Mouse (Mus musculus): ENCODE results near the gene Fam92b.

Fam92b gene

DNA sequence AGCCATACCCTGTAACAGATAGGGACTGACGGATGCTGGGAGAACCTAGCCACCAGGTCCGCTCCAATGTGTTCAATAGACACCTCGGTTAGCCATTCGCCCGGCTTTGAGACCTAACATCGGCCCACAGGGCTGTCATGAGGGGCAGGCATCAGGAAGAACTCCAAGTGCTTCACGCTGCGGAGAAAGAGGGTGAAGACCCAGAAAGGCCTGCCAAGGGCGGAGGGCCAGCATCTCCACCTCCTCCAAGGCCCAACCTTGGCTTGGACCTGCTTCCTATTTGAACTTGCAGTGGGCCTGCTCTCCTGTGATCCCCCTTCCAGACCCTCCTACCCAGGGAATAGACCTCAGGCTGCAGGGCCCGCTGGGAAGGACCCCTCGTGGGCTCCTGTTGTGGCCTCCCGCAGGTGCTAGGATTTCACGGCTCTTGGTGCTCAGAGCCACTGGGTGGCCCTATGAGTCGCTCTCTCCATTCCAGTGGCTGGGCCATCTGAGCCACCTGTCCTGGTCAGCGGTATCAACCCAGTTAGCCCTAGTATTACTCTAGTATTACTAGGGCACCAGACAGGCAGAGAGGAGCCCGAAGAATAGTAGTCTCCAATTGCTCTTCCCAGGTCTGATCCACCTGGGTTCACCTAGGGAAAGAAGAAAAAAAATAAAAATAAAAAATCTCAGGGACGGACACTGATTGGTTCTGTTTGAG is 13.0 kb upstream of the Fam92b start:
- 87% methylated on average over 17 of the region's 17 CpGs for WGBS

DNA sequence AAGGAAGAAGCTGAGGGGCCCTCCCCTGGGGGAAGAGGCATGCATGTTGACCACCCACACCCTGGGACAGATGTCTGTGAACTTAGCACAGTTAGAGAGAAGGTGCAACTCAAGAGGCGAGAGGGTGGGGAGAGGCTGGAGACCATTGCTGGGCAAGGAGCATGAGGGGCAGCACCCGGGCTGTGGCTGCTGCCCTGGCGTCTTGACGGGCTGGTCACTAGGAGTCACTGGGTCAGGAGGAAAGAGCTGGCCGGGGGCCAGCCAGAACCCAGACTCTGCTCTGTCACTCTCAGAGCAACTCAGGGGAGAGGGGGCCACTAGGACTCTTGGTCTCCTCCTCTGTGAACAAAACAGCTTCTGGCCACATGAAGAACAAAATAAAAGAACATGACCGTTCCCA is 12.2 kb upstream of the Fam92b start:
- WGBS, result 65% methylated on average over 6 of the region's 6 CpGs

- WGBS, result 75% methylated on average over 6 of the region's 6 CpGs
Observed at GRCm38 (mm10) chr8:120188510-120188909, 11.2 kb upstream of the Fam92b start.

DNA sequence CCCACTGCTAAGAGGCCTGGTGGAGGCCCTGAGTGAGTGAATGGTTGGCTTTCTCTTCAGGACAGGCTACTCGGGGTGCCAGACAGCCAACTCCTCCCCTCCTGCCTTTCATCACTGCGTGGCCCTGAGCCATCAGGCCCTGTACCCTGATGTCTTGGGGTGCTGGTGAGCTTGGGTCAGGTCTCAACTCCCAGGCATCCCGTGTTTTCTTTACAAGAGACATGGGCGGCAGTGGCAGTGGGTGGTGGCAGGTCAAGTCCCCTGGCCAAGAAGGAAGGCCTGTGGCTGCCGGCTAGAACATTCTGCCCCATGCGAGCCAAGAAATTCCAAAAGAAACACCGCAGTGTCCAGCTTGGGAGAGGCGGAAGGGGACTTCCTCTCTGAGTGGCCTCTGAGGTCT is 9.2 kb upstream of the Fam92b start:
- 56% methylated on average over 8 of the region's 8 CpGs for WGBS

DNA sequence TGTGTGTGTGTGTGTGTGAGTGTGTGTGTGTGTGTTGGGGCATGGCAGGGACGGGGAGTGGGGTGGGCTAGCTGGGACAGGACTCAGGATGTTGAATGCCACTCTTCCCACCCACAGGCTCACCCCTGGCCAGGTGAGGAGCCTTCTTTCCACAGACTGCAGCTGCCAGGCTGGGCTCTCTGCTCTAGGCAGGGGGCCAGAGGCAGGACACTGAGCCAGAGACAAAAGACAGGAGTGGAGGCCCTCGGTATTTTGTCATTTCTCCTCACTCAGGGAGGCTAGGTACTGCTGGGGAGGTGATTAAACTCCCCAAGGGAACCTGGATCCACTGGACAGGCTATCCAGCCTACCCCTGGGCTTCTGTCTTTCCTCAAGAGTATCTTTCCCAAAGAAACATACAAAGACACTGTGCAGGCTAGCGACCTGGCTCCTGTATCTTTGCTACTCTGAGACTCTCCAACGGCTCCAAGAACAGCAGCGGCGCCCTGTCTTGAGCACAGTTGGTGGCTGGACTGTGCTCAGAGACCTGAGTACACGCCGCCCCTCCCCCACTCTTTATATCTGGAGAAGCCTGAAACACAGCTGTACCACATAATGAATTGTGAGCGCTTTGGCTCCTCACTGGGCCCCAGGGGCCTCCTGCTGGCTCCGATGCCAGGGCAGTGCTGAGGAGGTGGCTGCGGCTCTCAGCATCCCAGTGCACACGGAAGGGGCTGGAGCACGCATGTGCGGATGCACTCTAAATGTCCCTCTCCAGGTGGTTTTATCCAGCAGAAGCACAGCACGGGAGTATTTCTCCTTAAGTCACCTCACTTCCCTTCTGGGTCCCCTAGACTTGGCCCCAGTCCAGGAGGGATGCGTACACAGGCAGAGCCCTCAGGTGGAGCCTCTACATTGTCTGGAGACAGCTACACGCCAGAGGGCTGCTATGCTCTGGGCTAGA is 7.9 kb upstream of the Fam92b start:
- 43% methylated on average over 17 of the region's 17 CpGs for WGBS

DNA sequence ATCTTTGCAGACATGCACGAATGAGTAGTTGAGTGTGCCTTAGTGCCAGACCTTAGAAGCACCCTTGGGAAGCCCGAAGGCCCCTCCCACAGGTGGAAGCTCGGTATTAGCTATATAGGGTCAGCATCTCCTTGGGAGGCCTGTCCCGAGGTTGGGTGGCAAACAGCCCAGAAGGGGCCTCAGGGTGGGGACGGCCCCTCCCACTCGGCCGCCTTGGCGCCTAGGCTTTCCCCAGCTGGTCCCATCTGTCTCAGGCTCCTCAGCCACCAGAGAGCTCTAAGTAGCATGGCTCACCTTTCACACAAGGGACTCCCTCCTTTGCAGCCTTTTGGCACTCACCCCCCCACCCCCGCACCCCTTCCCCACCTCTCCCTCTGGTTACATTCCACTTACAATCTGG is 7.1 kb upstream of the Fam92b start:
- 61% methylated on average over 9 of the region's 9 CpGs for WGBS

GRCm38 (mm10) chr8:120181861-120182414 is 4.7 kb upstream of the Fam92b start:
- 90% methylated on average over 4 of the region's 4 CpGs for WGBS

- WGBS, result 90% methylated on average over 5 of the region's 5 CpGs
Observed at GRCm38 (mm10) chr8:120181274-120181673, 4.0 kb upstream of the Fam92b start.

- 64% methylated on average over 7 of the region's 7 CpGs for WGBS
Observed at GRCm38 (mm10) chr8:120180445-120180970, 3.2 kb upstream of the Fam92b start.

DNA sequence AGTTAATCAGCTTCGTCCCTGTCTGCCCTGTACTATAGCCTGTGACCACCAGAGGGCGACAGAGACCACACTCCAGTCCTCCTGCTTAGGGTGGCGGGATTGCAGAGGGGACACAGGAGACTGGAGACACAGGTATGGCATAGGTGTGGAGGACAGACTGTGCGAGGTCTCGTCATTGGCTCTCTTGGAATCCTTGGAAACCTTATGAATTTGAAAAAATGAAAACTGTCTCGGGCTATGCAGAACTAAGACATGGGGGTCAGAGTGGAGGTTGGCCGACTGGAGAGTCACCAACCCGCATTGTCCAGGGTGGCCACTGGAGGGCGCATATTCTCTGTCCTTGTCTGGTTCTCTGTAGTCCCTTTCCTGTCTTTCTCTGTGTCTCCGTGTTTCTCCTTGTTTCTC is 1.8 kb upstream of the Fam92b start:
- under 1% methylated on average over 10 of the region's 10 CpGs for WGBS

GRCm38 (mm10) chr8:120178124-120178514 is 853 bp upstream of the Fam92b start:
- 18% methylated on average over 10 of the region's 10 CpGs for WGBS

GRCm38 (mm10) chr8:120176605-120177004 is 661 bp downstream of the Fam92b start:
- 54% methylated on average over 4 of the region's 4 CpGs for WGBS

- 48% methylated on average over 18 of the region's 18 CpGs for WGBS
Observed at GRCm38 (mm10) chr8:120174606-120175005, 2.7 kb downstream of the Fam92b start.

DNA sequence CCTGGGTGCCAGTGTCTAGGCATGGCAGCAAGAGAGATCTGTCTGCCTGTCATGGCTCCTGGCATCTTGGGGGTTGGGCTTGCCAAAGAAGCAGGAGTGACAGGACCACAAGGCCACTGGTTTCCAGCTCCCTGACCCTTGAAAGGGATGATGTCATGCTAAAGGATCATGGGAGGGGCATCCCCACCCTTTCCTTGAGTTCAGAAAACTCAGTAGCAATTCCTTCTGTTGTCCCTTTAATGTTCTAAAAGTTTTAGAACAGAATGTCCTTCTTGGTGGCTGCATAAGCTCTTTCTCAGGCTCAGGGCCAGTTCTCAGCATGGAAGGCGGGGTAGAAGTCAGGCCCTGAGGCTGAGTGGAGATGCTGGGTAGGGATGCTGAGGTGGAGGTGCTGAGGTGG is 4.1 kb downstream of the Fam92b start:
- WGBS, result 68% methylated on average over 1 of the region's 1 CpGs

- WGBS, result 54% methylated on average over 8 of the region's 8 CpGs
Observed at GRCm38 (mm10) chr8:120169119-120169518, 8.1 kb downstream of the Fam92b start.

DNA sequence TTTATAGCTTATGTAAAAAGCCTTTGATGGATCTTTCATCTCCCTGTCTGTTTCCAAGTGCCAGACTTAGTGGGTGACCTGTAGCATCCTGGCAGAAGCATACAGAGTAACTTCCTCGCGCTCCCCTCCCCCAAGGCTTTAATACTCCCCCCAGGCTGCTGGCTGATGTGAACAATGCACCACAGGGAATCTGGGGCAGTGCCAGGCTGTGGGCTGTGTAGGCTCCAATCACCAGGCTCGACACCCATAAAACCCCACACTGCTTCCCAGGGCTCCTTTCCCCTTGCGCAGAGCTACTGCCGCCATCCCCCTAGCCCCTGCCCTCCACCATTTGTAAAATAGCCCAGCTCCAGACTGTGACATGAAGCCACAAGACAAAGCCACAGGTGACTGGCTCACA is 9.4 kb downstream of the Fam92b start:
- WGBS, result 6% methylated on average over 5 of the region's 5 CpGs

- WGBS, result 77% methylated on average over 8 of the region's 8 CpGs
Observed at GRCm38 (mm10) chr8:120167136-120167535, 10.1 kb downstream of the Fam92b start.

- WGBS, result 95% methylated on average over 5 of the region's 5 CpGs
Observed at GRCm38 (mm10) chr8:120164026-120164425, 13.2 kb downstream of the Fam92b start.

- WGBS, result 88% methylated on average over 8 of the region's 8 CpGs
Observed at GRCm38 (mm10) chr8:120163376-120163775, 13.9 kb downstream of the Fam92b start.

GRCm38 (mm10) chr8:120162404-120162752 is 14.9 kb downstream of the Fam92b start:
- WGBS, result 83% methylated on average over 5 of the region's 5 CpGs

- 59% methylated on average over 16 of the region's 16 CpGs for WGBS
Observed at GRCm38 (mm10) chr8:120161658-120162403, 15.4 kb downstream of the Fam92b start.

DNA sequence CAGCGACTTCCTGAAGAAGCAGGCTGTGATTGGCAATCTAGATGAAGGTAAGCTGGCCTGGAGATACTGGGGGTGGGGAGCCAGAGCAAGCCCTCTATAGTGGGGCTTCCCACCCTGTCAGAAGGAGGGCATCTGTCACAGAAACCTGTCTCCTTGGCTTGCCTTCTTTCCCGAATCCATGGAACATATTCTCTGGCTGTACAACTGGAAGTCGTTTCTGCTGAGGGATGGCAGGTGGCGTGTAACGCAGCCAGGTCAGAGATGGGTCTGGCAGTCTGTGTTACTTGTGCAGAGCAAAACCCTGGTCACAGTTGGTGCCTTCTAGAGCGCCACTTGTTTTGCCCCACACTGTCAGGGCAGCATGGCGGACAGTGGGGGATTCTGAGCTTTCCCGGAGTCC is 16.9 kb downstream of the Fam92b start:
- 74% methylated on average over 8 of the region's 8 CpGs for WGBS

Measured in cerebral cortex, adult 2 months (tissue).